Mouse (Mus musculus): ENCODE measurements around the gene Cenpj.
A peak's percentile ranks its signal among the peaks of the same experiment; 100 is the strongest.

Gene Cenpj

GRCm38 (mm10) chr14:56575416-56575815 lies at the start of gene Cenpj, which contains the start of gene Parp4:
Gene Cenpj (minus strand): TSS chr14:56575425.
Gene Parp4 (plus strand): TSS chr14:56575619.
- DNase-seq: peak; percentile 67 to 70

- DNase-seq: no peak
Observed at GRCm38 (mm10) chr14:56620425-56620824, 45.2 kb upstream of the Cenpj start.

- no peak for DNase-seq
Observed at GRCm38 (mm10) chr14:56617470-56617869, 42.2 kb upstream of the Cenpj start.

- DNase-seq: no peak
Observed at GRCm38 (mm10) chr14:56613212-56613611, 38.0 kb upstream of the Cenpj start.

- no peak for DNase-seq
Observed at GRCm38 (mm10) chr14:56605136-56605535, 29.9 kb upstream of the Cenpj start.

GRCm38 (mm10) chr14:56604438-56604837 lies 29.2 kb upstream of the Cenpj start:
- DNase-seq: no peak

- DNase-seq: no peak
Observed at GRCm38 (mm10) chr14:56602069-56602468, 26.8 kb upstream of the Cenpj start.

- peak; percentile 11 to 35 for DNase-seq
Observed at GRCm38 (mm10) chr14:56598759-56599158, 23.5 kb upstream of the Cenpj start.

- no peak for DNase-seq
Observed at GRCm38 (mm10) chr14:56594811-56595210, 19.6 kb upstream of the Cenpj start.

GRCm38 (mm10) chr14:56592191-56592590 lies 17.0 kb upstream of the Cenpj start:
- DNase-seq: no peak

GRCm38 (mm10) chr14:56582294-56582693 lies 7.1 kb upstream of the Cenpj start:
- no peak for DNase-seq

GRCm38 (mm10) chr14:56581117-56581516 lies 5.9 kb upstream of the Cenpj start:
- no peak for DNase-seq

GRCm38 (mm10) chr14:56579011-56579410 lies 3.8 kb upstream of the Cenpj start:
- no peak for DNase-seq

- DNase-seq: peak; percentile 28 to 64
Observed at GRCm38 (mm10) chr14:56575969-56576901, 1.0 kb upstream of the Cenpj start.

GRCm38 (mm10) chr14:56572546-56572945 lies 2.7 kb downstream of the Cenpj start:
- DNase-seq: no peak

GRCm38 (mm10) chr14:56571310-56572093 lies 3.7 kb downstream of the Cenpj start:
- peak; percentile 91 to 93 for DNase-seq

GRCm38 (mm10) chr14:56569041-56569440 lies 6.2 kb downstream of the Cenpj start:
- no peak for DNase-seq

- no peak for DNase-seq
Observed at GRCm38 (mm10) chr14:56567476-56567875, 7.7 kb downstream of the Cenpj start.

- no peak for DNase-seq
Observed at GRCm38 (mm10) chr14:56559134-56559533, 16.1 kb downstream of the Cenpj start.

GRCm38 (mm10) chr14:56554716-56555115 lies 20.5 kb downstream of the Cenpj start:
- no peak for DNase-seq

GRCm38 (mm10) chr14:56553331-56553730 lies 21.9 kb downstream of the Cenpj start:
- no peak for DNase-seq

- no peak for DNase-seq
Observed at GRCm38 (mm10) chr14:56552924-56553323, 22.3 kb downstream of the Cenpj start.

- no peak for DNase-seq
Observed at GRCm38 (mm10) chr14:56550960-56551359, 24.3 kb downstream of the Cenpj start.

GRCm38 (mm10) chr14:56545491-56545890 lies 29.7 kb downstream of the Cenpj start:
- DNase-seq: no peak

All from thymus, adult 18-20 months (tissue).